In genomic region chr6:83582938-83583270, GRCm38 (mm10) we compare ENCODE assay signal across 9 mouse cellular contexts. TPM values are rescaled to one million over a fixed set of nuclear protein-coding genes. Genes with fewer than 3 reads are reported as not detected.
DNase-seq lines count a peak whose midpoint lies in the region; ATAC-seq and TF ChIP-seq lines count a peak whose summit lies in the region.
"Had no signal": no experiment of that assay in that cellular context is flagged by ENCODE, and none has a peak within 500 bp of the region (broad histone marks: within the 10 kb centered on the region; RNA-seq: fewer than 3 reads in every experiment).

No protein-coding gene starts in this region.

- H3K4me1 ChIP-seq in forebrain, embryonic 14.5 days (ENCODE audit: control insufficient read depth, insufficient read depth, low read length), result no peaks in the 10 kb centered on the region
- H3K4me1 ChIP-seq in lung, postnatal 0 days (ENCODE audit: insufficient read depth, low read depth, low read length), result no peaks in the 10 kb centered on the region

- WGBS in forebrain, embryonic 14.5 days, result under 1% methylated on average over 6 of the region's 6 CpGs
- 4% methylated on average over 6 of the region's 6 CpGs for WGBS in lung, postnatal 0 days

- no peak overlapping the region for H3K4me3 ChIP-seq in forebrain, embryonic 14.5 days (ENCODE audit: low read depth, low read length)
- H3K4me3 ChIP-seq in lung, postnatal 0 days (ENCODE audit: low read depth, low read length), result no peak overlapping the region

- no peak overlapping the region for H3K27ac ChIP-seq in forebrain, embryonic 14.5 days (ENCODE audit: low read depth, low read length)
- no peak overlapping the region for H3K27ac ChIP-seq in lung, postnatal 0 days (ENCODE audit: low read length)

- ATAC-seq in forebrain, embryonic 14.5 days, result peak; percentile 82
- peak; percentile 88 for ATAC-seq in inflammation-experienced regulatory T-cells, adult 6 months
- 0 out of 2 replicates have a peak, but pooled peaks have one; percentile 48 for ATAC-seq in lung, postnatal 0 days

- H3K9ac ChIP-seq in forebrain, embryonic 14.5 days (ENCODE audit: low read length), result no peak overlapping the region
- no peak overlapping the region for H3K9ac ChIP-seq in lung, postnatal 0 days (replicated peaks; ENCODE audit: low read depth)

- TF ChIP-seq CTCF in lung, postnatal 0 days (IDR thresholded peaks at IDR 0.05), result peak; percentile 90

- H3K4me2 ChIP-seq in forebrain, embryonic 14.5 days (ENCODE audit: low read length), result 0 out of 2 replicates have a peak overlapping the region, but pooled peaks have one; percentile 2
- H3K4me2 ChIP-seq in lung, postnatal 0 days (replicated peaks; ENCODE audit: low read depth, low read length), result no peak overlapping the region

- no peaks in the 10 kb centered on the region for H3K9me3 ChIP-seq in forebrain, embryonic 14.5 days (replicated peaks; ENCODE audit: control insufficient read depth, low read length)
- no peaks in the 10 kb centered on the region for H3K9me3 ChIP-seq in lung, postnatal 0 days (ENCODE audit: low read length)

- DNase-seq in adrenal gland, adult (ENCODE audit: inconsistent age in 2 of 2, low spot score in 1 of 2), result peak; percentile 27 to 71
- DNase-seq in adrenal gland, adult 8-10 months, result no peak
- DNase-seq in A20 (ENCODE audit: low read depth, low spot score), result peak; percentile 35
- peak; percentile 34 for DNase-seq in brain, embryonic 18.5 days (ENCODE audit: low read depth, low spot score)
- DNase-seq in forebrain, embryonic 14.5 days (ENCODE audit: low spot score), result peak; percentile 86
- DNase-seq in lung, postnatal 0 days (ENCODE audit: low spot score), result peak; percentile 85
- DNase-seq in retina, postnatal 1 day, result peak; percentile 85

- H3K27me3 ChIP-seq in forebrain, embryonic 14.5 days (replicated peaks; ENCODE audit: control insufficient read depth, insufficient read depth, low read length), result no peaks in the 10 kb centered on the region
- H3K27me3 ChIP-seq in lung, postnatal 0 days (replicated peaks; ENCODE audit: insufficient read depth, low read length), result no peaks in the 10 kb centered on the region

- TF ChIP-seq EP300 in lung, postnatal 0 days (IDR thresholded peaks at IDR 0.05), result no peak

- no peaks in the 10 kb centered on the region for H3K36me3 ChIP-seq in forebrain, embryonic 14.5 days (ENCODE audit: control insufficient read depth, insufficient read depth, low read length)
- no peaks in the 10 kb centered on the region for H3K36me3 ChIP-seq in lung, postnatal 0 days (ENCODE audit: insufficient read depth, low read length)

RNA-seq across cellular contexts. Expression of gene Stambp, which starts 10.4 kb away (rescaled TPM):
- total RNA-seq in adrenal gland, adult 8-10 months (2022), result 10 to 100 TPM; 24.0 to 33.4 (median 28.3) TPM
- 56.5 and 62.7 TPM in 2 replicates for polyA plus RNA-seq in forebrain, embryonic 14.5 days (2014; fragmentation: Nextera tagmentation; extraction: Ambion mirVana)
- 10 to 100 TPM; 30.8 to 48.3 (median 33.1) TPM for polyA plus RNA-seq in inflammation-experienced regulatory T-cells, adult 6 months (2017; shearing (Covaris generic))
- 30.7 TPM in 2 replicates for polyA plus RNA-seq in lung, postnatal 0 days (2015; fragmentation: Nextera tagmentation; extraction: Ambion mirVana)

RNA-seq across cellular contexts. Expression of gene Actg2, which starts 46.8 kb away (rescaled TPM):
- total RNA-seq in adrenal gland, adult 8-10 months (2022), result under 1 TPM in 3 of 4 experiments, not detected in 1; 0.28 to 0.52 (median 0.30) TPM
- polyA plus RNA-seq in forebrain, embryonic 14.5 days (2014; fragmentation: Nextera tagmentation; extraction: Ambion mirVana), result 1.2 and 1.9 TPM in 2 replicates
- polyA plus RNA-seq in inflammation-experienced regulatory T-cells, adult 6 months (2017; shearing (Covaris generic)), result 10 to 100 TPM; 25.8 to 52.0 (median 35.3) TPM
- polyA plus RNA-seq in lung, postnatal 0 days (2015; fragmentation: Nextera tagmentation; extraction: Ambion mirVana), result 107 and 121 TPM in 2 replicates
- total RNA-seq: left cerebral cortex, postnatal 36 days had no signal
